Mouse (Mus musculus) thymus, adult 2 months (tissue): Measurements from ENCODE around the gene Cacna2d3.

Source experiments
- CTCF ChIP-seq: fragments of 200-500 bp; IDR thresholded peaks from 2 replicates; pipeline ENCODE4 v1.5.1; 2012; ENCODE audit warnings: mild to moderate bottlenecking, control low read depth, low read length, moderate library complexity, borderline replicate concordance; ENCODE audit not compliant: control insufficient read depth, poor library complexity, insufficient read depth; ENCODE audit errors: extremely low read depth
- POLR2A ChIP-seq: fragments of 200-500 bp; IDR thresholded peaks from 2 replicates; pipeline ENCODE4 v1.6.1; 2012; ENCODE audit warnings: mild to moderate bottlenecking, low read length, control low read depth, moderate library complexity; ENCODE audit not compliant: control insufficient read depth, poor library complexity, insufficient read depth; ENCODE audit errors: extremely low read depth

- no peak for TF ChIP-seq CTCF
- TF ChIP-seq POLR2A = no peak
Measured at GRCm38 (mm10) chr14:29752876-29753275, 31.2 kb upstream of the Cacna2d3 start.
